Mouse (Mus musculus) right cerebral cortex, postnatal 4 days (tissue): ENCODE data around the gene Tle4.

Experiments
- DNase-seq: peaks from one replicate; pipeline ENCODE4 v3.0.0-alpha.2; 2022

Gene Tle4

DNA sequence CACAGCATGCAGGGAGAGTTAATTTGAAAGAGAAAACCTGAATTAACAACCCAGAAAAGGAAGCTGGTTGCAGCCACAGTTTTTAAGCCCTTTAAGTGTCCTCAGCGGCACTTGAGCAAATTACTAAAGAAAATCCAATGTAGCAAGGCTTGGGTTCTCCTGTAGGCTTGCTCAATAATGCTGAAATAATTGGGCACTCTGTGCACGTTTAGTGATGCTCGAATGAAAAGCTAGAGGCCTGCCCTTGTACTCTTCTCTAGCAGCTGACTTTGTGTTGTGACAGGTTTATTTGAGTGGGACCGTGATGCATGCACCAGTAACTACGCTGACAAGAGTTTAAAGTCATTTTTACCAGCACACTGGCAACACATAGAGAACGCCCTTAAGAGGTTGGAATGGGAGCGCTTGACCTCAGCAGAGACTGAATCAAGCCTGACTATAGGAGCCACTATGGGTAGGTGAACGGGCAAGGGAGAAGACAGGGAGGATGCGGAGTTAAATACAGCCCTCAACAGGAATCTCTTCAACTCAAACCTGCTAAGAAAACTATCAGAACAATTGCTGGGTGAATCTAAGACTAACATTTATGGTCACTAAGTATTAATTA lies 79.3 kb downstream of the Tle4 start:
- DNase-seq = no peak

GRCm38 (mm10) chr19:14516420-14516819 lies 81.4 kb downstream of the Tle4 start:
- DNase-seq = no peak

GRCm38 (mm10) chr19:14508819-14509218 lies 89.0 kb downstream of the Tle4 start:
- DNase-seq = no peak

DNA sequence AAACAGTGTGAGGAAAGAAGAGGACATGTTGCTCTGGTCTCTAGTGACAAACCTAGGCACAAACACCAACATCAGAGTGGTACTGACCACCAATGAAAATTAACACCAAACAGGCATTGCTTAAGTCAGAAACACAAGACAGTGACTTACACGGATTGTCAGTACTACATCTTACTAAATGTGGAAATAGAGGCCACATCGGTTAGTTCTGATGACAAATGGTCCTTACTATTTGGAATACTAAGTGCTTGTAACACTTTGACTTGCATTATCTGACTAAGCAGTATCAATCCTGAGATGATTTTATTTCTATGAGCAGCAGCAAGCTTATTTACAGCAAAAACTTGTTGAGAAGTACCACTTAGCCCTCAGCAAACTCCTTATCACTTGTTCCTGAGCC lies 89.9 kb downstream of the Tle4 start:
- no peak for DNase-seq

GRCm38 (mm10) chr19:14506875-14507670 lies 90.8 kb downstream of the Tle4 start:
- DNase-seq = no peak

GRCm38 (mm10) chr19:14505885-14506548 lies 91.8 kb downstream of the Tle4 start:
- no peak for DNase-seq

DNA sequence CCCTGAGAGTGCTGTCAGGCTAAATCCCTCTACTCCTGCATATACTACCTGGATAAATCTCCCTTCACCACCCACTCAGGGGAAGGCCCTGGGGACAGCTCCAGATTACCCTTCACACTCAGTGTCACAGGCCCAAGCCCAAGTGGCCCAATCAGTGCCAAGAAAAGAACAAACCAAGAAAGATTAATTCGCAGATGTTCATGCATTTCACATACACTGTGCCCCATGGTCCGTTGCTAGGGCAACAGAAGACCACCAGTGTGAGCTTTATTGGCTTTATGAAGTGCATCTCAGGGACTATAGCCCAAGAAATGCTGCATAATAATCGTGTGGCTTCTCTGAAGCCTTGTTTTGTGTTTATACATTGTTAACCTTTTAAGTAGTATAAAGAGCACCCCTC lies 92.5 kb downstream of the Tle4 start:
- DNase-seq = no peak

DNA sequence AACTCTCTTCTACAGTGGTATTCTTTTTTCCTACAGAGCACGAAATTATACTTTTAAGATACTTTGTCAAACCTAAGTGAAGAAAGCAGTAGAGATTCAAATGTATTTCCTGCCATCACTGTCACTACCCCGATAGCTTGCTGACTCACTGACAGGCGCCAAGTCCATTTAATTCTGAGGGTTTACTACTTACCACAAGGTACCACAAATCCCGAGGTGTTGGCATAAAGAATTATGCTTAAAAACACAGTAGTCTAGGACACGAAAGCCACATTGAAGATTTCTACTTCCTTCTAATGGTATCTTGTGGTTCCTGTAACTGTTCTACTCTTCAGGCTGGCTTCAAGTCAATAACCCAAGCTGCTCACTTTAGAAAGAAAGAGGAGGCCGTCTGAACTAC lies 94.0 kb downstream of the Tle4 start:
- no peak for DNase-seq

DNA sequence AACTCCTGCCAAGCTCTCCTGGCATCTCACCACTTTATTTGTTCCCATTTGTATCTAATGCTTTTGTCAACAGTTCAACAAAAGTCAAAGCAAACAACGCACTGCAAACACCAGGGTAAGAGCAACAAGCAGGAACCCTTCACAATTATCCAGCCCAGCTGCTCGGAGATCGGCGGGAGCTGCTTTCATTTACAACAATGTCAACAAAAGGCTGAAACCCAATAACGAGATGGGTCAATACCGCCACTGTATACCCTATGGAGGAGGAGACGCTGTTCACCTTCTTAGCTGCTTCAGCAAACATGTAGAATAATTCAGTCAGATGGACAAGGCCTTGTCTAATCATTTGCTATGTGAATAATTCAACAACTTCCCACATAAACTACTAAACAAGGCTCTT lies 95.6 kb downstream of the Tle4 start:
- DNase-seq = no peak

GRCm38 (mm10) chr19:14499835-14500425 lies 97.9 kb downstream of the Tle4 start:
- DNase-seq = no peak

DNA sequence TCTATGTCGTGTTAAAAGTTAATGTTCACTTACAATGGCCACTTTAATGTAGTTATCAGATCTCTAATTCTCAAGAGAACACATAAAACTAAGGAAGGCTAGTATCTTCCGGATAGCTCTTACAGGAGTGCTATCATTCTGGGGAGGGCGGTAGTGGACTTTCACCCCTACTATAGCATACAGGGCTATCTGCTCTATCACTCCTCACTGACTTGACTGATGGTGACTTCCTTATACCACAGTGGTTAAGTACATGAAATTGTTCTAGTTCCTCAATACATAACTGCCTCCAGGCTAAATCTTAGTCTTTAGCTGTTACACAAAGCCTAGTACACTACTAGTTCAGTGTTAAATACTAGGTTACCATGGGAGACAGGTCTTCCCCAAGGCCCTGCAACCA lies 104.8 kb downstream of the Tle4 start:
- DNase-seq = no peak

GRCm38 (mm10) chr19:14487180-14487579 lies 110.7 kb downstream of the Tle4 start:
- DNase-seq = no peak

- DNase-seq = no peak
Measured at GRCm38 (mm10) chr19:14485176-14485575, 112.7 kb downstream of the Tle4 start.

- DNase-seq = no peak
Measured at GRCm38 (mm10) chr19:14482562-14483138, 115.2 kb downstream of the Tle4 start.

GRCm38 (mm10) chr19:14481796-14482561 lies 115.9 kb downstream of the Tle4 start:
- DNase-seq = no peak

GRCm38 (mm10) chr19:14479711-14480110 lies 118.1 kb downstream of the Tle4 start:
- no peak for DNase-seq

DNA sequence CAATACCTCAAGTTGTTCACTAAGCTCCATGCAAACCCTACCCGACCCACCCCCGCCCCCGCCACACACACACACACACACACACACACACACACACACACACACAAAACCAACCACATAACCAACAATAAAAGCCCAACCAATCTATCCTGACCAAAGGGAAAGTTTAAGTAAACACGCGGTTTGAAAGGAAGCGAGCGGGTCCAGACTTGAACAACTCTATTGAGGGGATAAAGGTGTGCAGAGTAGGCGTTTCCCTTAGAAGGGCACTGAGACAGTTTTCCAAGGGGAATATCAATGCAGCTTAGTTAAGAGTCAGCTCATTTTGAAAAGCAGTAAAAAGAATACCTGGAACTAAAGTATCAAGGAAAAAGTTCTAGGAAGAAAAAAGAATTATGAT lies 128.5 kb downstream of the Tle4 start:
- DNase-seq = no peak

DNA sequence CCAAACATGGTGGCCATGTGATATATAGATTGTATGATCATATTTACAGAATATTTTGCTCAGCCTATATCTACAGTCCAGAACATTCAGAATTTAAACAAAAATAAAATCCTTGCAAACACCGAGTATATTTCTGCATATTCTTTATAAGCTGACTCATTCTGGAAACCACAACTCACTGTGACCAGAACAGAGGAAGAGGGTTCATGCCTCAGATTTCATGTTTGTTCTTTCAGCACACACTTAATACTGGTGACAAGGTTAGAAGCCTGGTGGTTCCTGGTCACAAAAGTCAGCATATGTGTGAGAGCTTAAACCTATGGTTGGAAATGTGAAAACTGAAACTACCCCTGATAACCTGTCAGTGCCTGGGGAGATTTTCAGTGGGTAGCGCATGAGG lies 129.1 kb downstream of the Tle4 start:
- no peak for DNase-seq

- DNase-seq = no peak
Measured at GRCm38 (mm10) chr19:14466020-14466419, 131.8 kb downstream of the Tle4 start.

- no peak for DNase-seq
Measured at GRCm38 (mm10) chr19:14463281-14464079, 134.4 kb downstream of the Tle4 start.

DNA sequence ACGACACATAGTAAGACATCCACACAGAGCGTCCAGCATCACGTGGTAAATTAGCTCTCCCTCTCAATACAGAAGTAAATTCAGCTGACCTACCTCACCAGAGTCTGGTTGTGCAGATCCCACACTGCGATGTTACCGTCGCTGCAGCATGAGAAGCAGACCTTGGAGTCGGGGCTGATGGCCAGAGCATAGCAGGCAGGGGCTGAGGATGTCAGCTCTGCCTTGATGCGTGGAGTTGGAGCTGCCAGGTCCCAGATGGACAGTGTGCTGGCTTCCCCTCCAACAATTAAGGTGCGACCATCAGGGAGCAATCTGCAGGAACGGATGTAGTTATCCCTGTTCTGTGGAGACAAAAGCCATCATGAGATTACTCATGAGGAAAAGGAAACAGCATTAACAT lies 144.4 kb downstream of the Tle4 start:
- DNase-seq = no peak

DNA sequence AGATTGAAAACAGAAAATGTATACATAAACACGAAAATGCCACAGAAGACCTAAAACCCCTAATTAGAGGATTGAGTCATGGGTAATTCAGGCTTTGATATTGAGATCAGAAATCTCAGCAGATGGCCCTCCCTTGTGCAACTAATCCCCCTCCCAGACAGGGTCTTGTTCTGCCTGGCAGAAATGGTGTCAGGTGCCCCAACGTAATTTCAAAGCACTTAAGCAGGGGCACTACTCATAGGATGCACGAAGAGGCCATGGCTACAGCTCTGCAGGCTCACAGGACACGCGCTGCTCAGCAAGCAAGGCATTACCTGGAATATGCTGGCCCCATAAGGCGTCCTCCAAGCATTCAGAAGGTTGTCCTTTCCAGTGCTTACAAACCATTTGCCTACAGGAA lies 146.5 kb downstream of the Tle4 start:
- no peak for DNase-seq
